Mouse (Mus musculus) G1E (cell line): Measurements from ENCODE around the gene Fkrp. TPM values are rescaled to one million over a fixed set of nuclear protein-coding genes. Genes with fewer than 3 reads are reported as not detected.
A peak's percentile ranks its signal among the peaks of the same experiment; 100 is the strongest.

Source experiments
- ATAC-seq: 2 replicates; pipeline ENCODE4 v1.8.0; 2016; ENCODE audit warnings: mild to moderate bottlenecking; ENCODE audit not compliant: insufficient number of reproducible peaks, poor library complexity, low FRiP score, severe bottlenecking; ENCODE audit errors: extremely low read depth
- DNase-seq: peaks from one replicate; pipeline ENCODE4 v3.0.0; 2012; ENCODE audit warnings: low spot score
- H3K27me3 ChIP-seq: 2 replicates; pipeline ENCODE4 v1.6.1; 2012; ENCODE audit warnings: mild to moderate bottlenecking, low read length, inconsistent platforms; ENCODE audit not compliant: insufficient read depth
- H3K36me3 ChIP-seq: replicated peaks from 2 replicates; pipeline ENCODE3; 2012; ENCODE audit warnings: mild to moderate bottlenecking, inconsistent platforms
- H3K4me1 ChIP-seq: 2 replicates; pipeline ENCODE4 v1.6.1; 2012; ENCODE audit warnings: low read depth, low read length, inconsistent platforms, mixed read lengths; ENCODE audit not compliant: insufficient read depth
- H3K4me3 ChIP-seq: 2 replicates; pipeline ENCODE4 v1.5.1; 2012; ENCODE audit warnings: low read depth, mild to moderate bottlenecking, inconsistent platforms, low read length, moderate library complexity, mixed read lengths
- H3K9me3 ChIP-seq: replicated peaks from 2 replicates; pipeline ENCODE4 v1.6.1; 2012; ENCODE audit warnings: inconsistent platforms
- CTCF ChIP-seq: IDR thresholded peaks from 2 replicates; pipeline ENCODE4 v1.5.1; 2012; ENCODE audit warnings: low read depth, low read length, inconsistent platforms, mixed read lengths
- GATA1 ChIP-seq: IDR thresholded peaks from 2 replicates; pipeline ENCODE4 v1.6.1; 2012; ENCODE audit warnings: borderline replicate concordance, low read length, inconsistent platforms, mixed read lengths
- GATA2 ChIP-seq: IDR thresholded peaks from 2 replicates; pipeline ENCODE4 v1.6.1; 2012; ENCODE audit warnings: low read depth, low read length, inconsistent platforms, borderline replicate concordance
- POLR2AphosphoS5 ChIP-seq: IDR thresholded peaks from 2 replicates; pipeline ENCODE4 v1.6.1; 2012; ENCODE audit warnings: low read depth, low read length, inconsistent platforms; ENCODE audit not compliant: insufficient replicate concordance
- TAL1 ChIP-seq: conservative IDR thresholded peaks from 2 replicates; pipeline ENCODE4 v1.6.1; 2012; ENCODE audit warnings: low read depth, low read length, inconsistent platforms, mixed read lengths
- polyA plus RNA-seq: library from polyadenylated mRNA; stranded (reverse); fragments of >175 nt; gene quantifications from 2 replicates; pipeline ENCODE4 v1.2.3, GENCODE M21; 2012
- total RNA-seq, 2 experiments: library from RNA; stranded (forward) in 1 of 2; stranded (reverse) in 1 of 2; fragments of 200-1000 nt in 1 of 2; fragments of >200 nt in 1 of 2; fragmentation: Nextera tagmentation in 1 of 2; gene quantifications; 2 replicates each; pipeline ENCODE4 v1.2.3; 2014 to 2017

The Fkrp gene
- total and polyA plus RNA-seq, 3 experiments = 11.3 to 30.6 (median 18.0) TPM

- no peak for ATAC-seq
- no peaks in the 10 kb centered on the region for H3K27me3 ChIP-seq
These were observed 21.6 kb downstream of the Fkrp start for GRCm38 (mm10) chr7:16794886-16795285.

GRCm38 (mm10) chr7:16793010-16793725, 23.4 kb downstream of the Fkrp start:
- no peak overlapping the region for H3K4me3 ChIP-seq
- no peaks in the 10 kb centered on the region for H3K9me3 ChIP-seq
- ATAC-seq (no peak), DNase-seq (no peak)
- H3K27me3 ChIP-seq = no peaks in the 10 kb centered on the region
- TF ChIP-seq GATA2 (no peak), CTCF (no peak), TAL1 (no peak), POLR2AphosphoS5 (no peak), GATA1 (no peak)
- peaks cover 94% of the 10 kb centered on the region for H3K36me3 ChIP-seq
- peaks cover 5% of the 10 kb centered on the region; the same call in 1 of the 2 replicates for H3K4me1 ChIP-seq

More at GRCm38 (mm10) chr7:16794886-16795285, 21.6 kb downstream of the Fkrp start:
- Histone ChIP-seq H3K36me3 (peaks cover 88% of the 10 kb centered on the region), H3K9me3 (no peaks in the 10 kb centered on the region), H3K4me1 (peaks cover 5% of the 10 kb centered on the region; the same call in 1 of the 2 replicates), H3K4me3 (no peak overlapping the region)
- TF ChIP-seq CTCF (no peak), GATA2 (no peak), POLR2AphosphoS5 (no peak), TAL1 (no peak), GATA1 (no peak)
- no peak for DNase-seq

DNA sequence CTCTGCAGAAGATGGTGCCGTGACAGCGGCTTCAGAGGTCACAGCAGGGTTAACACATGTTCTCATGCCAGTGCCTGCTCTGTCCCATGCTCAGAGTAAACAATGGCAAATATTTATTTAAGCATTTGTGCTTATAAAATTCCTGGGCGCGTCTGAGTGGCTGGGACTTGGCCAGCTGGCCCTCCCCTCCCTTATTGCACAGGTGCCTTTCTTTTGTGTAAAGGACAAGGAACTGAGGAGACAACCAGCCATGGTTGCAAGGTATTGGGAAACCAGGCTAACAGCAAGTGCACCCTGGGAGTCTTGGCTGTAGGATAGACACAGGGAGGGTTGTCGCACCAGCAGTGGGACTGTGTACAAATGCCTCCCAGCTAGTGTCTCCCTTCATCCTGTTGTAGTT, 24.2 kb downstream of the Fkrp start:
- DNase-seq (no peak), ATAC-seq (no peak)
- TF ChIP-seq GATA1 (no peak), POLR2AphosphoS5 (no peak), TAL1 (no peak), CTCF (no peak), GATA2 (no peak)
- no peaks in the 10 kb centered on the region for H3K9me3 ChIP-seq
- peaks cover 94% of the 10 kb centered on the region for H3K36me3 ChIP-seq
- no peak overlapping the region for H3K4me3 ChIP-seq
- H3K4me1 ChIP-seq = peaks cover 5% of the 10 kb centered on the region; the same call in 1 of the 2 replicates
- no peaks in the 10 kb centered on the region for H3K27me3 ChIP-seq

DNA sequence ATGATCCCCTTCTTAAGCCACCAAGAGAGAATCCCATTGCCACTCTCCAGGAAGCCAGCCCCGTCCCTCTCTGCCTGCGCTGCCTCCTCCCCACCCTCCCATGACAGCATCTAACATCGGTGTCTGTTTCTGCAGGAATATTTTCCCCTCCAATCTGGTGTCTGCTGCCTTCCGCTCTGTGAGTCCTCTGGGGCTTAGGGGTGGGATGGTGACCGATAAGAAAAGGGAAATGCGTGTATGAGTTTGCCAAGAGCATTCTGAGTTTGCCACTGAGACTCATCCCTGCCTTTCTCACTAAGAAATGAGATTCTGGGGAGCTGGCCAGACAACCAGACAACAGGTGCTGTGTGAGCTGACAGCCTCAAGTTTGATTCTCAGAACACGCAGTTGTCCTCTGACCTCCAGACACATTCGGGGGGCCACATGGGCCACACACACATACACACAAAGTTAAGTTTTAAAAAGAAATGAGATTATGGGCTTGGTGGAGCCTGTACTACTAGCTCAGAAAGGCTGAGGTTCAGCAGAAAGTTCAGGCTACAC, 30.9 kb downstream of the Fkrp start:
- H3K27me3 ChIP-seq = no peaks in the 10 kb centered on the region
- peaks cover 54% of the 10 kb centered on the region for H3K4me1 ChIP-seq
- no peaks in the 10 kb centered on the region for H3K9me3 ChIP-seq
- H3K36me3 ChIP-seq = peaks cover 70% of the 10 kb centered on the region
- TF ChIP-seq POLR2AphosphoS5 (no peak), TAL1 (no peak), GATA2 (no peak), GATA1 (no peak), CTCF (no peak)
- no peak overlapping the region for H3K4me3 ChIP-seq
- no peak for DNase-seq
- ATAC-seq = no peak

DNA sequence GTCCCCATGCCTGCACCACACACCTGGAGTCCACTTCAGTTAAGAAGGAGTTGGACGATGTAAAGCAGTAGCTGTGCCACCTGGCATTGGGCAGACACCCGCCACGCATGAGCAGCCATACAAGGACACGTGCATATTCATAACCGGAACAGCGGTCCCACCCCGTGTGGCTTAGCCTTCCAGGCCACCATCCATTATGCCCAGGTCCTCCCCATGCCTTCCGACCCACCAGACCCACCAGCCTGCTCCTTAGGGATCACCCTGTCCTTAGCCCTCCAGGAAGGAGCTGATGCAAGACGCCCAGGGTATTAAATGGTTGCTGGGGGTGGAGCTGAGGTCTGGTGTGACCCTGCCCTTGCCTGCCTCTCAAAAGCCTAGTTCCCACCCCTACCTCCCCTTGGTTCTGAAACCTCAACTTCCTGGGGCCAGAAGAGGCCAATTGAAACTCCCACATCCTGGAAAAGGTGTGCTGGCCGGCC, 32.0 kb downstream of the Fkrp start:
- ATAC-seq (no peak), DNase-seq (peak; percentile 31)
- Histone ChIP-seq H3K4me3 (peak overlapping the region; percentile 94), H3K27me3 (no peaks in the 10 kb centered on the region), H3K36me3 (peaks cover 60% of the 10 kb centered on the region), H3K4me1 (peaks cover 59% of the 10 kb centered on the region), H3K9me3 (no peaks in the 10 kb centered on the region)
- TF ChIP-seq POLR2AphosphoS5 = no peak
- TF ChIP-seq GATA1 = no peak
- TF ChIP-seq GATA2 = no peak

GRCm38 (mm10) chr7:16783758-16784415, 32.6 kb downstream of the Fkrp start:
- Histone ChIP-seq H3K9me3 (no peaks in the 10 kb centered on the region), H3K4me3 (peak overlapping the region; percentile 94), H3K27me3 (peaks cover 4% of the 10 kb centered on the region; the same call in 1 of the 2 replicates), H3K4me1 (peaks cover 59% of the 10 kb centered on the region), H3K36me3 (peaks cover 54% of the 10 kb centered on the region)
- DNase-seq (no peak), ATAC-seq (no peak)
- no peak for TF ChIP-seq GATA2
